Mouse (Mus musculus) CH12.LX (cell line): ENCODE data around the gene Aqp5. TPM values are rescaled to one million over a fixed set of nuclear protein-coding genes. Genes with fewer than 3 reads are reported as not detected.

Experiments used
- DNase-seq: peaks from one replicate; pipeline ENCODE4 v3.0.0-alpha.2; 2013; ENCODE audit errors: extremely low read depth
- H3K27ac ChIP-seq: 2 replicates; pipeline ENCODE4 v1.5.1; 2012; ENCODE audit warnings: low read depth, mild to moderate bottlenecking, control low read depth, moderate library complexity; ENCODE audit not compliant: insufficient read depth
- H3K27me3 ChIP-seq: replicated peaks from 2 replicates; pipeline ENCODE3; 2012; ENCODE audit warnings: inconsistent platforms
- H3K36me3 ChIP-seq, 2 experiments: replicated peaks in 1 of 2; 2 replicates each; pipeline versions ENCODE3 to v1.6.1; 2012; ENCODE audit warnings: inconsistent platforms in 1 of 2, low read length in 1 of 2, mild to moderate bottlenecking in 1 of 2, mixed read lengths in 1 of 2, moderate library complexity in 1 of 2; ENCODE audit not compliant: control insufficient read depth in 1 of 2, insufficient read depth in 1 of 2
- H3K4me1 ChIP-seq, 2 experiments: 2 replicates each; pipeline ENCODE4 v1.6.1; 2012; ENCODE audit warnings: inconsistent platforms in 1 of 2, moderate library complexity in 1 of 2; ENCODE audit not compliant: insufficient read depth in 2 of 2, control insufficient read depth in 1 of 2
- H3K4me2 ChIP-seq: 2 replicates; pipeline ENCODE4 v1.6.1; 2012; ENCODE audit warnings: low read depth, mild to moderate bottlenecking, control low read depth; ENCODE audit not compliant: poor library complexity, insufficient read depth, severe bottlenecking
- H3K4me3 ChIP-seq, 3 experiments: fragments of 150-350 bp in 1 of 3; sonication (generic) in 1 of 3; replicated peaks in 1 of 3; 2 replicates each; pipeline versions ENCODE3 to v1.5.1; 2011 to 2012; ENCODE audit warnings: low read depth in 2 of 3, low read length in 2 of 3, mild to moderate bottlenecking in 2 of 3, moderate library complexity in 2 of 3, control low read depth in 1 of 3, improper control_type of control experiment in 1 of 3, inconsistent platforms in 1 of 3, mixed read lengths in 1 of 3; ENCODE audit not compliant: poor library complexity in 1 of 3
- H3K79me2 ChIP-seq: replicated peaks from 2 replicates; pipeline ENCODE4 v1.6.1; 2012; ENCODE audit warnings: mild to moderate bottlenecking, moderate library complexity; ENCODE audit not compliant: control insufficient read depth, poor library complexity, insufficient read depth, severe bottlenecking; ENCODE audit errors: extremely low read depth
- H3K9ac ChIP-seq: 2 replicates; pipeline ENCODE4 v1.6.1; 2012; ENCODE audit warnings: low read depth, mild to moderate bottlenecking, control low read depth, moderate library complexity; ENCODE audit not compliant: insufficient read depth
- H3K9me3 ChIP-seq: replicated peaks from 2 replicates; pipeline ENCODE3; 2012; ENCODE audit warnings: low read length, inconsistent platforms, mixed read lengths
- CHD1 ChIP-seq: IDR thresholded peaks from 2 replicates; pipeline ENCODE4 v1.6.1; 2012; ENCODE audit warnings: low read depth, low read length, improper control_type of control experiment, inconsistent platforms
- CHD2 ChIP-seq: IDR thresholded peaks from 2 replicates; pipeline ENCODE4 v1.6.1; 2011; ENCODE audit warnings: low read length, improper control_type of control experiment
- CTCF ChIP-seq, 2 experiments: IDR thresholded peaks in 1 of 2; conservative IDR thresholded peaks in 1 of 2; 2 replicates each; pipeline ENCODE4 v1.5.1; 2011 to 2012; ENCODE audit warnings: low read depth in 2 of 2, low read length in 2 of 2, improper control_type of control experiment in 1 of 2, inconsistent platforms in 1 of 2, mild to moderate bottlenecking in 1 of 2, moderate library complexity in 1 of 2
- ELF1 ChIP-seq: IDR thresholded peaks from 2 replicates; pipeline ENCODE4 v1.6.1; 2014; ENCODE audit warnings: low read depth, mild to moderate bottlenecking, inconsistent platforms, low read length, improper control_type of control experiment
- HCFC1 ChIP-seq: IDR thresholded peaks from 2 replicates; pipeline ENCODE4 v1.6.1; 2012; ENCODE audit warnings: low read depth, mild to moderate bottlenecking, inconsistent platforms, low read length, improper control_type of control experiment
- KAT2A ChIP-seq: IDR thresholded peaks from 2 replicates; pipeline ENCODE4 v1.6.1; 2012; ENCODE audit warnings: low read length, improper control_type of control experiment, inconsistent platforms; ENCODE audit not compliant: insufficient replicate concordance
- MAFK ChIP-seq: IDR thresholded peaks from 2 replicates; pipeline ENCODE4 v1.6.1; 2011; ENCODE audit warnings: low read length, improper control_type of control experiment; ENCODE audit not compliant: insufficient replicate concordance
- MAZ ChIP-seq: IDR thresholded peaks from 2 replicates; pipeline ENCODE4 v1.6.1; 2012; ENCODE audit warnings: low read depth, mild to moderate bottlenecking, inconsistent platforms, low read length, improper control_type of control experiment, moderate library complexity
- MYC ChIP-seq: IDR thresholded peaks from 2 replicates; pipeline ENCODE4 v1.6.1; 2011; ENCODE audit warnings: low read depth, mild to moderate bottlenecking, improper control_type of control experiment, low read length
- PAX5 ChIP-seq: IDR thresholded peaks from 2 replicates; pipeline ENCODE4 v1.6.1; 2012; ENCODE audit warnings: low read length, inconsistent platforms, mixed read lengths
- POLR2A ChIP-seq: IDR thresholded peaks from 2 replicates; pipeline ENCODE4 v1.6.1; 2011; ENCODE audit warnings: low read depth, mild to moderate bottlenecking, improper control_type of control experiment, low read length
- POLR2AphosphoS2 ChIP-seq: IDR thresholded peaks from 2 replicates; pipeline ENCODE4 v1.6.1; 2011; ENCODE audit warnings: low read depth, low read length, improper control_type of control experiment
- SMC3 ChIP-seq: IDR thresholded peaks from 2 replicates; pipeline ENCODE4 v1.6.1; 2011; ENCODE audit warnings: low read depth, low read length, improper control_type of control experiment
- TCF12 ChIP-seq: IDR thresholded peaks from 2 replicates; pipeline ENCODE4 v1.6.1; 2014; ENCODE audit warnings: low read depth, mild to moderate bottlenecking, inconsistent platforms, low read length, improper control_type of control experiment
- USF2 ChIP-seq: conservative IDR thresholded peaks from 2 replicates; pipeline ENCODE4 v1.6.1; 2011; ENCODE audit warnings: low read depth, low read length, improper control_type of control experiment
- ZC3H11A ChIP-seq: IDR thresholded peaks from 2 replicates; pipeline ENCODE4 v1.6.1; 2012; ENCODE audit warnings: low read depth, mild to moderate bottlenecking, inconsistent platforms, low read length, improper control_type of control experiment
- ZNF384 ChIP-seq: IDR thresholded peaks from 2 replicates; pipeline ENCODE4 v1.6.1; 2012; ENCODE audit warnings: low read depth, low read length, improper control_type of control experiment, inconsistent platforms
- dilution Hi-C: fragments of 300-500 bp; cut with MboI; formaldehyde crosslinking; loops from 2 replicates; pipeline ENCODE4 v1.14.3; 2020; ENCODE audit warnings: low sequenced_read_pairs; ENCODE audit not compliant: extremely low pct_unique_long_range_greater_than_20kb, extremely low pct_ligation_motif_present
- in situ Hi-C: fragments of 300-500 bp; cut with MboI; formaldehyde crosslinking; loops from 3 replicates; pipeline ENCODE4 v1.14.3; 2019; ENCODE audit warnings: low sequenced_read_pairs, low pct_ligation_motif_present, low pct_unique_long_range_greater_than_20kb, mixed read lengths
- polyA plus RNA-seq: library from polyadenylated mRNA; unstranded; fragments of >175 nt; gene quantifications from 2 replicates; pipeline ENCODE4 v1.2.1, GENCODE M21; 2012; ENCODE audit warnings: low read depth; ENCODE audit not compliant: insufficient read length
- total RNA-seq, 2 experiments: library from RNA; depleted of rRNA; stranded (reverse); fragments of 300-350 nt in 1 of 2; fragments of >200 nt in 1 of 2; gene quantifications; 2 replicates each; pipeline ENCODE4 v1.2.3; 2012 to 2014

Gene Aqp5
- total and polyA plus RNA-seq, 3 experiments: not detected

GRCm38 (mm10) chr15:99599245-99600070 lies 8.9 kb downstream of the Aqp5 start:
- Histone ChIP-seq H3K27ac (no peak overlapping the region), H3K4me3 (no peak overlapping the region), H3K9me3 (no peaks in the 10 kb centered on the region), H3K79me2 (no peaks in the 10 kb centered on the region), H3K27me3 (peaks cover 85% of the 10 kb centered on the region), H3K4me2 (no peak overlapping the region), H3K36me3 (no peaks in the 10 kb centered on the region), H3K9ac (no peak overlapping the region)
- dilution Hi-C loops: no loop called here
- in situ Hi-C loops: loop anchor here (5.0 to 10.0 kb wide), 3 partner anchors 68 to 295 kb away; no protein-coding TSS in a partner anchor
- no peak for DNase-seq
- TF ChIP-seq TCF12 (no peak), POLR2A (no peak), MAZ (no peak), HCFC1 (no peak), MAFK (no peak)
- TF ChIP-seq, all 38 proteins: peak for 0
- peaks cover 0 to 11% of the 10 kb centered on the region in 2 experiments; a peak in 2 of 4 replicates for H3K4me1 ChIP-seq

GRCm38 (mm10) chr15:99600986-99601822 lies 10.6 kb downstream of the Aqp5 start, which contains the start of gene Aqp6:
TSS of gene Aqp6 (plus strand) at chr15:99601400.
- dilution Hi-C loops (no loop called here), in situ Hi-C loops (loop anchor here (10.0 kb wide), 1 partner anchor 294 kb away; no protein-coding TSS in a partner anchor)
- Histone ChIP-seq H3K27me3 (peaks cover 85% of the 10 kb centered on the region), H3K4me3 (no peak within 1 kb of the TSS), H3K27ac (no peak within 1 kb of the TSS), H3K4me2 (no peak within 1 kb of the TSS), H3K9me3 (no peaks in the 10 kb centered on the region), H3K4me1 (peaks cover 0 to 9% of the 10 kb centered on the region in 2 experiments; a peak in 2 of 4 replicates), H3K79me2 (no peaks in the 10 kb centered on the region), H3K36me3 (no peaks in the 10 kb centered on the region), H3K9ac (no peak within 1 kb of the TSS)
- TF ChIP-seq SMC3 (no peak), KAT2A (no peak), ELF1 (no peak), ZNF384 (no peak)
- DNase-seq: no peak

GRCm38 (mm10) chr15:99601823-99602120 lies 11.2 kb downstream of the Aqp5 start:
- DNase-seq: no peak
- Histone ChIP-seq H3K4me1 (peaks cover 0 to 8% of the 10 kb centered on the region in 2 experiments; a peak in 2 of 4 replicates), H3K79me2 (no peaks in the 10 kb centered on the region), H3K36me3 (no peaks in the 10 kb centered on the region), H3K27me3 (peaks cover 90% of the 10 kb centered on the region), H3K4me2 (no peak overlapping the region), H3K27ac (no peak overlapping the region), H3K4me3 (no peak overlapping the region), H3K9me3 (no peaks in the 10 kb centered on the region), H3K9ac (no peak overlapping the region)
- in situ Hi-C loops: loop anchor here (10.0 kb wide), 1 partner anchor 293 kb away; no protein-coding TSS in a partner anchor
- TF ChIP-seq CHD1 (no peak), MYC (no peak), CHD2 (no peak), ZNF384 (no peak), CTCF (conservative IDR thresholded peaks at IDR 0.05 in 1 of 2, IDR thresholded peaks at IDR 0.05 in 1 of 2; ENCODE audit: low read depth in 2 of 2, low read length in 2 of 2) (no peak), ZC3H11A (no peak), PAX5 (no peak), USF2 (no peak), POLR2AphosphoS2 (no peak)
- TF ChIP-seq, all 38 proteins: peak for 0
- dilution Hi-C loops: no loop called here
